Mouse (Mus musculus) 3T3-L1 (cell line): ENCODE results near the gene Prr3.
A peak's percentile ranks its signal among the peaks of the same experiment; 100 is the strongest.
"Not testable (repeated sequence)": the region's sequence is repeated elsewhere in the genome, so short reads cannot be mapped to it uniquely, and the experiment has no call there.

Experiments
- DNase-seq: peaks from one replicate; pipeline ENCODE4 v3.0.0-alpha.2; 2015; ENCODE audit warnings: low read depth, low spot score

Prr3 gene

DNA sequence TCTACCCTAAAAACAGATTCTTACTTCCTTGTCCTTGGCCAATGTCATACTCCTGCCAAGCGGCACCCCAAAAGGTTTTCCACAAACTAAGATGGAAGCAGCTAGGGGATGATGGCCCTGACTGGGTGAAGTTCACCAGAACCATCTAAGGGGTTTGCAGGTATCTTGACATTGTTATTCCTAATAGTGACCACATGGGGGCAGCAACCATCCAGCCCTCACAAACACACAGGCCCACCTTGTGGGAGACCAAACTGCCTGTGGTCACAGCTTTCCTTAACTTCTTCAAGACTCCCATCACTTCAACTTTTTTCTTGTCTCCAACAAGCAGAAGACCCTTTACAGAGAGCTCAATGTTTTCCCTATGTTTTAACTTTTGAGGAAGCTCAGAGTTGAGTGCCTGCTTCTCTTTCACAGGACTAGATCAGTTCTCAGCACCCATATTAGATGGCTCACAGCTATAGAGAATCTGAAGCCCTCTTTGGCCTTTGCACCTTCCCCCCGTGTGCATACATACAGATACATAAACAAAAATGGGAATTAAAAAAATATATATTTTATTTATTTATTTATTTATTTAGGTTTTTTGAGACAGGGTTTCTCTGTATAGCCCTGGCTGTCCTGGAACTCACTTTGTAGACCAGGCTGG lies 42.2 kb downstream of the Prr3 start:
- DNase-seq, result peak; percentile 81

DNA sequence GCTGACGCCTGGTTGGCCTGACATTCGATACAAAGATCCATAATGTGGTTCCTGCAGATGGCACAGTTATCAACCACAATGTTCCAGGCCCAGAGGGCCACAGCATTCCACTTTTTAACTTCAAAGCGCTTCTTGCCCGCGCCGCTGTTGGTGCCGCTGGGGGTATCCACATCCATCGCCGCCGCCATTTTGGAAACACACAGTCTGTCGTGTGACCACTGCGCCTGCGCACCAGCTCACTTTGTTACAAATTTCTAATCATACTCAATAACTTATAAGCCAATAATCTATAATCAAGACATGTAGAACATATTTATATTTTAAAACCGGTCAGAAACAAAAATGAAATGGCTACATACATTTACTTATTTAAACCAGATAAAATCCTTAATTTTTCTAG lies 44.3 kb downstream of the Prr3 start:
- not testable (repeated sequence) for DNase-seq

DNA sequence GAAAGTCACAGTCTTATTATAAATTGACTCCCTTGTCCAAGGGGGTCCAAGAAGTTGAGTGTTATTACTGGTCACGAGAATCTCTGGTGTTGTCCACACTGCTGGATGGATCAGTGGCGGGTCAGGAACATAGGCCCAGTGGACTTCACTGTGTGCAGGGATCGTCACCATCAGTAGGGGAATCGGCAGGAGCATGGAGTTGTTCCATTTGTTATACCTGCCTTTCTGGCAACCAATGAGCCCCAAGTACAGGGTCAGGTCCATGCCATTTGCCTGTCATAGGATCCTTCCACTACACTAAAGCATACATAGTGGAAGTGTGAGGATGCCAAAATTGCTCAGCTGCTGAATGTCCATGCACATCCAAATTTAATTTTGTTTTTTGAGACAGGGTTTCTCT lies 47.4 kb downstream of the Prr3 start:
- no peak for DNase-seq

DNA sequence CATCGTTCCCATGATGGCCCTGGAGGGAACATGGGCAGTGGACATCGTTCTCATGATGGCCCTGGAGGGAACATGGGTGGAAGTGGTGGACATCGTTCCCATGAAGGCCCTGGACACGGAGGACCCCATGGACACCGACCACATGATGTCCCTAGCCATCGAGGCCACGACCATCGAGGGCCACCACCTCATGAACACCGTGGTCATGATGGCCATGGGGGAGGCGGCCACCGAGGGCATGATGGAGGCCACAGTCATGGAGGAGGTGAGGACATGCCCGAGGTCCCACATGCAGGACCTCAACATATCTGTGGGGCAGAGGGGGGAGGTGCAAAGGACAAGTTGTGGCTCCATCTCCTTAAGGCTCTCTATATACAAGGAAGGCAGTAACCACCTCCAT lies 49.4 kb downstream of the Prr3 start:
- no peak for DNase-seq

DNA sequence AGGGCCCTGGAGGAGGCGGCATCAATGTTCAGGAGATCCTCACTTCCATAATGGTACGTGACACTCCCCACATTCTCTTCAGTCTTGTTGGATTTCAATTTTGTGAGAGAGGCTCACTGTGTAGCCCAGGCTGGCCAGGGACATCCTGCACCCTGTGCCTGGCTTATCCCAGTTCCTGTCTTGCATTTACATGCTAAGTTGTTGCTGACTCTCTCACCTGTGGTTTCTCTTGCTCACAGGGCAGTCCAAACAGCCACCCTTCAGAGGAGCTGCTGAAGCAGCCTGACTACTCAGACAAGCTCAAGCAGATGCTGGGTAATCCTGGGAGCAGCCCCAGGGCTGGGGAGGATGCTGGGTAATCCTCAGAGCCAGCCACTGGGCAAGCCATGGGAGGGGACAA lies 50.5 kb downstream of the Prr3 start:
- no peak for DNase-seq

DNA sequence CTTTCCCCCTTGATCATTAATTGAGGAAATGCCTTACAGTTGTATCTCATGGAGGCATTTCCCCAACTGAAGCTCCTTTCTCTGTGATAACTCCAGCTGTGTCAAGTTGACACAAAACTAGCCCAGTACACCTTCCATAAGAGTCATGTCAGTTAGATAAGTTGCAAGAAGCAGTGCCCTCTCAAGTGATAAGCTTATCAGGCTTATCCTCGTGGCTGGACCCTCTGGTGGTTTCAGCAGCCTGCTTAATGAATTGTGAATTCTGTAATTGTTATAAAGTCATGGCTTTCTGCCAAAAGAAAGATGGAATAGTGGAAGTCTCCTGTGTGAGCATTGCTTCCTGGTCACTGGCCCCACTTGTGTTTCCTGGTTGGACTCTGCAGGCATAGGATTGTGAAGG lies 52.6 kb downstream of the Prr3 start:
- DNase-seq, result no peak

DNA sequence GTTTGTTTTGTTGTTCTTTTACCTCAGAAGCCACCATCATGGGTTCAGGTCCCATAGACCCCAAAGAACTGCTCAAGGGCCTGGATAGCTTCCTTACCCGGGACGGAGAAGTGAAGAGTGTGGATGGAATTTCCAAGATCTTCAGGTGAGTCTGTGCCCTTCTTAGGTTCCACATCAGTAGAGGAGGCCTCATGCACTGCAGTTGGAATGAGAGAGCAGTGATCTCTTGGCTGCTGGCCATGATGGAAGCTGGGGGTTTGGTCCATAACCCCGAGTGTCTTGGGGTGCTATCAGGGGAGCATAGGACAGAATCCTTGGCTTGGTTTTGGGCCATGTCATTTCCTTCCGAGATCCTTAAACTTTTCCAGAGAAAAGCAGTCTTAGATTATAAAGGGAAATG lies 56.8 kb downstream of the Prr3 start:
- no peak for DNase-seq

DNA sequence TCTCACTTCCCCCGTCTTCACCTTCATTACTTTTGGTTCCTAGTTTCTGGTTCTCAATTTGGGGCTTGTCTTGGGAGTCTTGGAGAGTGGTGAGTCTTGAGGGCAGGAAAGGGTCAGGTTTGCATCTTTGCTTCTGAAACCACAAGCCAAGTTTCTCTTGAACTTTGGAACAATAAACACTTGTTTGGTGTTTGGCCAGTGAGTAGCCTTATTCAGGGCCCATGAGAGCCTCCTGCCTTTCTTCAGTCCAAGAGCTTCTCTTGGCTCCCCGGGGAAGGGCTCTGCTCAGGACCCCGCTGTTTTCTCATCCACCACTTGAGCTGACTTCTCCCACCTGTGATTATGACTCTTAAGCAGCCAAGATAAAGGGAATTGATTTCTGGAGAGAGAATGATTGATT lies 57.5 kb downstream of the Prr3 start:
- peak; percentile 40 for DNase-seq
